Mouse (Mus musculus): ENCODE measurements around the gene A4gnt.
A peak's percentile ranks its signal among the peaks of the same experiment; 100 is the strongest.

Gene A4gnt

GRCm38 (mm10) chr9:99632264-99632663, 20.0 kb downstream of the A4gnt start:
- no peak for DNase-seq (ENCODE audit: low spot score in 2 of 2)

- DNase-seq (ENCODE audit: low spot score in 2 of 2) = no peak
These were observed 24.5 kb downstream of the A4gnt start for GRCm38 (mm10) chr9:99636776-99637175.

DNA sequence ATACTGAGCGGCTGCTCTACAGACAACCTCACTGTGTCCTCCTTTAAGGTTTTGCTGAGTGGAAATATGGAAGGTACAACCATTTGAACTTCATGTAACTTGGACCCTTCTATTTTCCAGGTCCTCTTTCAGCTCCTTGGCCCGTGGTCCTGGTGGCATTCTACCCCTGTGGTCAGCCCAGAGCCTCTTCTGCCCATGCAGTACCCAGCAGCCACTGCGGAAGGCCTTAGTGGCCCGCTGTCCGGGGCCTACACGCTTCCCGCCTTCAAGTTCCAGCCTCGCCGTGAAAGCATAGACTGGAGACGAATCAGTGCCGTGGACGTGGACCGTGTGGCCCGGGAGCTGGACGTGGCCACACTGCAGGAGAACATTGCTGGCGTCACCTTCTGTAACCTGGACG, 24.9 kb downstream of the A4gnt start:
- no peak for DNase-seq (ENCODE audit: low spot score in 2 of 2)

GRCm38 (mm10) chr9:99637736-99638135, 25.4 kb downstream of the A4gnt start:
- no peak for DNase-seq (ENCODE audit: low spot score in 2 of 2)

DNA sequence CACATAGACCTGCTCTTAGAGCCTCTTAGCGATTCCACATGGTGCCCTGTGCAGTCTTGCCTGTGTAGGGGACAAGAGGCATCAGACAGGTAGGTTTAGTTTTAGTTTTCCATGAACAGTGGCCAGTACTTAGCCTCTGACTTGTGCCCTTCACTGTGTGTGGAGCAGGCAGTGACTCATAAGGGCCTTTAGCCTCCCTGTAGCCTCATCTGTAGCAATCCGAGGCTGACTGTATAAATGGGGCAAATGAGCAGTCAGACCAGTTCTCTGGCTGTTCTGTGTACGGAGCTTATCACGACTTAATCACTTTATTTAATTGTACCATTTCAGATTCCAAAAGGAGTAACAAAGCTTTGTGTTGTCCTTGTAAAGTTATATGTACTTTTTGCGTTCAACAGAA, 27.7 kb downstream of the A4gnt start:
- no peak for DNase-seq (ENCODE audit: low spot score in 2 of 2)

GRCm38 (mm10) chr9:99645416-99645815, 33.1 kb downstream of the A4gnt start:
- no peak for DNase-seq (ENCODE audit: low spot score in 2 of 2)

DNA sequence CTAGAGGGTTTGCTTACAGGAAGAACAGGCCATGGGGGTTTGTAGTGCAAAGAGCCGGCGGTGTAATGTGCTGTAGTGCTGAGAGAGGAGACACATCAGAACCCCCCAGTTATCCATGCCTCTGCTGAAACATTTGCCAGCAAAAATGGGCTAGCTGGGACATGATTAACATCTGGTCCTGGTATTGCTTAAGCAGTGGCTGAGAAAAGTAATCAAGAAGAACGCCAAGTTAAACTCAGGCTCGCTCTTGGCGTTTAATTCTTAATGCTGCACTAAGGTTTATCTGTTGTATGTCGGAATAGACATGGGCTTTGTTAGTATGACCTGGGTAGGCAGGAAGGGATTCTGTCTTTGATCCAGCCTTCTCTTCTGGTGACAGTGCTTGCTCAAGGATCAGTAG, 33.8 kb downstream of the A4gnt start:
- DNase-seq (ENCODE audit: low spot score in 2 of 2) = no peak

DNA sequence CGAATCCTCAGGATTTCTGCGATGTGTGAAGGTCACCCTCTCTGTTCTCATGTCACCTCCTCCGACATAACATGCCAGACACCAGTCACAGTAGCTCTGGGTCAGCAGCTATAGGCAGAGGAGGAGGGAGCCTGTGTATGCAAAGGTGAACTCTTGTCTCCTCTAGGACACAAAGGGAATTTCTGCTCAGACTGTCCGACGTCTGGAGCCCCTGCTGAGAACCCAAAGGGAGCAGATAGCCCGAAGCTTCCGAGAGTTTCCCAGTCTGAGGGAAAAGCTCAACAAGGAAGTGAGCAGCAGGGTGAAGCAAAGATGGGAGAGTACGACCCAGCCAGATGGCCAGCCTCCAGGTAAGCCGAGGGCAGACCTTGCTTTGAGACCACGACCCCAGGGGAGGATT, 48.5 kb downstream of the A4gnt start:
- DNase-seq (ENCODE audit: low spot score in 2 of 2) = no peak

GRCm38 (mm10) chr9:99661606-99662166, 49.4 kb downstream of the A4gnt start:
- no peak for DNase-seq (ENCODE audit: low spot score in 2 of 2)

DNA sequence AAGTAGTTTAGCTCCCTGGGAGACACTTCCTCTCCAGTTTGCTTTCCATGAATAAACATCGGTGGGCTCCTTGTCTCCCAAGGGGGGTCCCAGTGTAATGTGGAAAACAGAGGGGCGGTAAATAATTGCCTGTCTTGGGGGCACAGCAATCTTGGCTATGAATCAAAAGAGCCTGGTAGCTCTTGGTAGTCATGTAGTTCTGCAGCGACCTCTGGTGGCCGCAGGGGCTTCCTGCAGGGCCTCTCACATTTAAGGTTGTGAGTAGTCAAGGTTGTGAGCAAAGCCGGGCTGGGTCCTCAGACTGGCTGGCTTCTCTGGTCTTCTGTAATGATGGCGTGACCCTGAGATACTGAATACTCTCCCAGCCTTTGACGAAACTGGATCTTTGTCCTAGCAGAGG, 50.1 kb downstream of the A4gnt start:
- DNase-seq (ENCODE audit: low spot score in 2 of 2) = peak; percentile 55 to 74

GRCm38 (mm10) chr9:99662887-99663286, 50.6 kb downstream of the A4gnt start:
- DNase-seq (ENCODE audit: low spot score in 2 of 2) = no peak

DNA sequence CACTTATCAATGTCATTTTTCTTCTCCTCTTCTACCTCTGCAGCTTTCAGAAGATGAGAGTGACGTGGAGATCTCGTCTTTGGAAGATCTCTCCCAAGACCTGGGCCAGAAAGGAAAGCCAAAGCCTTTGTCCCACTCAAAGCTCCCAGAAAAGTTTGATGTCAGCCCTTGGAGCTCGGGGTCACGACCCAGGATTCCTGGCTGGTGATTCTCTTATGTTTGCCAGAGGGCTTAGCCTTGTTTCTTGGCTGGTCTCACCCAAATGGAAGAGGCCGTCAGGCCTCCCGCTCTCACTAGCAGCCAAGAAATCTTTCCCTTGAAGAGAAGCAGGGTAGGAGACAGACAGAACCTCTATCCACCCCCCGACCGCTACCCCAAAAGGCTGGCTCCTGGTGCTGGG, 55.3 kb downstream of the A4gnt start:
- no peak for DNase-seq (ENCODE audit: low spot score in 2 of 2)

- peak in 1 of 2 experiments; percentile 38 for DNase-seq (ENCODE audit: low spot score in 2 of 2)
These were observed 59.3 kb downstream of the A4gnt start for GRCm38 (mm10) chr9:99671603-99672002.

Measured in cerebellum, postnatal 4 days (tissue).